Mouse (Mus musculus): ENCODE measurements around the gene Ldb1. TPM values are rescaled to one million over a fixed set of nuclear protein-coding genes. Genes with fewer than 3 reads are reported as not detected.

Ldb1 gene
- polyA plus RNA-seq, 1 experiment from 2014 or later = 50.1 TPM

GRCm38 (mm10) chr19:46047426-46047825, 2.4 kb upstream of the Ldb1 start:
- H3K36me3 ChIP-seq (ENCODE audit: control insufficient read depth, insufficient read depth, low read length) = no peaks in the 10 kb centered on the region
- no peak overlapping the region for H3K27ac ChIP-seq (replicated peaks)
- ATAC-seq (ENCODE audit: low FRiP score, low TSS enrichment) = no peak
- 84% methylated on average over 2 of the region's 2 CpGs for WGBS
- no peak for DNase-seq (ENCODE audit: low spot score)
- no peak overlapping the region for H3K4me2 ChIP-seq (replicated peaks; ENCODE audit: low read depth)
- H3K9ac ChIP-seq (ENCODE audit: low read length) = no peak overlapping the region
- no peaks in the 10 kb centered on the region for H3K9me3 ChIP-seq (ENCODE audit: control insufficient read depth, low read length)
- H3K4me1 ChIP-seq (replicated peaks; ENCODE audit: control insufficient read depth, insufficient read depth) = peaks cover 7% of the 10 kb centered on the region
- no peaks in the 10 kb centered on the region for H3K27me3 ChIP-seq (ENCODE audit: control insufficient read depth, insufficient read depth, low read length)
- H3K4me3 ChIP-seq (ENCODE audit: low read depth, low read length) = no peak overlapping the region
- no peak for TF ChIP-seq CTCF (IDR thresholded peaks at IDR 0.05; ENCODE audit: low read depth)
- no peak for TF ChIP-seq EP300 (optimal IDR thresholded peaks at IDR 0.05)

- H3K36me3 ChIP-seq (ENCODE audit: control insufficient read depth, insufficient read depth, low read length) = no peaks in the 10 kb centered on the region
- TF ChIP-seq CTCF (IDR thresholded peaks at IDR 0.05; ENCODE audit: low read depth) (peak; percentile 46; the same call in 1 of the 2 replicates), EP300 (optimal IDR thresholded peaks at IDR 0.05) (no peak)
- H3K27me3 ChIP-seq (ENCODE audit: control insufficient read depth, insufficient read depth, low read length) = no peaks in the 10 kb centered on the region
- H3K27ac ChIP-seq (replicated peaks) = peak overlapping the region; percentile 99
- peak overlapping the region; percentile 90; the same call in 1 of the 2 replicates for H3K4me3 ChIP-seq (ENCODE audit: low read depth, low read length)
- peaks cover 10% of the 10 kb centered on the region for H3K4me1 ChIP-seq (replicated peaks; ENCODE audit: control insufficient read depth, insufficient read depth)
- no peak for DNase-seq (ENCODE audit: low spot score)
- H3K9me3 ChIP-seq (ENCODE audit: control insufficient read depth, low read length) = no peaks in the 10 kb centered on the region
- H3K4me2 ChIP-seq (replicated peaks; ENCODE audit: low read depth) = peak overlapping the region; percentile 66
- whole genome bisulfite sequencing = 4% methylated on average over 10 of the region's 10 CpGs
- no peak for ATAC-seq (ENCODE audit: low FRiP score, low TSS enrichment)
- no peak overlapping the region for H3K9ac ChIP-seq (ENCODE audit: low read length)
Measured at GRCm38 (mm10) chr19:46046621-46047025, 1.6 kb upstream of the Ldb1 start.

GRCm38 (mm10) chr19:46045696-46046311, 790 bp upstream of the Ldb1 start:
- H3K27ac ChIP-seq (replicated peaks) = peak overlapping the region; percentile 99
- no peaks in the 10 kb centered on the region for H3K27me3 ChIP-seq (ENCODE audit: control insufficient read depth, insufficient read depth, low read length)
- H3K9me3 ChIP-seq (ENCODE audit: control insufficient read depth, low read length) = no peaks in the 10 kb centered on the region
- H3K9ac ChIP-seq (ENCODE audit: low read length) = peak overlapping the region; percentile 98
- peak; percentile 66 for DNase-seq (ENCODE audit: low spot score)
- H3K36me3 ChIP-seq (ENCODE audit: control insufficient read depth, insufficient read depth, low read length) = no peaks in the 10 kb centered on the region
- peak; percentile 64 for ATAC-seq (ENCODE audit: low FRiP score, low TSS enrichment)
- peaks cover 17% of the 10 kb centered on the region for H3K4me1 ChIP-seq (replicated peaks; ENCODE audit: control insufficient read depth, insufficient read depth)
- H3K4me2 ChIP-seq (replicated peaks; ENCODE audit: low read depth) = peak overlapping the region; percentile 66
- H3K4me3 ChIP-seq (ENCODE audit: low read depth, low read length) = peak overlapping the region; percentile 90
- TF ChIP-seq EP300 (optimal IDR thresholded peaks at IDR 0.05) = no peak
- TF ChIP-seq CTCF (IDR thresholded peaks at IDR 0.05; ENCODE audit: low read depth) = peak; percentile 9; the same call in 1 of the 2 replicates
- 0% methylated on average over 6 of the region's 7 CpGs for WGBS

GRCm38 (mm10) chr19:46044271-46044992, 582 bp downstream of the Ldb1 start, which contains the start of gene Pprc1:
Gene Pprc1 (plus strand): TSS chr19:46044886.
- Histone ChIP-seq H3K27ac (replicated peaks) (peak within 1 kb of the TSS; percentile 99), H3K4me3 (ENCODE audit: low read depth, low read length) (peak within 1 kb of the TSS; percentile 90), H3K9ac (ENCODE audit: low read length) (peak within 1 kb of the TSS; percentile 98), H3K27me3 (ENCODE audit: control insufficient read depth, insufficient read depth, low read length) (no peaks in the 10 kb centered on the region), H3K36me3 (ENCODE audit: control insufficient read depth, insufficient read depth, low read length) (no peaks in the 10 kb centered on the region), H3K9me3 (ENCODE audit: control insufficient read depth, low read length) (no peaks in the 10 kb centered on the region), H3K4me2 (replicated peaks; ENCODE audit: low read depth) (peak within 1 kb of the TSS; percentile 66), H3K4me1 (replicated peaks; ENCODE audit: control insufficient read depth, insufficient read depth) (peaks cover 21% of the 10 kb centered on the region)
- no peak for DNase-seq (ENCODE audit: low spot score)
- TF ChIP-seq EP300 (optimal IDR thresholded peaks at IDR 0.05) = no peak
- no peak for TF ChIP-seq CTCF (IDR thresholded peaks at IDR 0.05; ENCODE audit: low read depth)
- WGBS = 0% methylated on average over 33 of the region's 34 CpGs
- ATAC-seq (ENCODE audit: low FRiP score, low TSS enrichment) = no peak; the same call in 1 of the 2 replicates

- 33% methylated on average over 7 of the region's 7 CpGs for WGBS
- Histone ChIP-seq H3K4me3 (ENCODE audit: low read depth, low read length) (peak overlapping the region; percentile 90), H3K27me3 (ENCODE audit: control insufficient read depth, insufficient read depth, low read length) (no peaks in the 10 kb centered on the region), H3K4me1 (replicated peaks; ENCODE audit: control insufficient read depth, insufficient read depth) (peaks cover 21% of the 10 kb centered on the region), H3K4me2 (replicated peaks; ENCODE audit: low read depth) (peak overlapping the region; percentile 66), H3K27ac (replicated peaks) (peak overlapping the region; percentile 99), H3K9ac (ENCODE audit: low read length) (peak overlapping the region; percentile 47; the same call in 1 of the 2 replicates), H3K9me3 (ENCODE audit: control insufficient read depth, low read length) (no peaks in the 10 kb centered on the region), H3K36me3 (ENCODE audit: control insufficient read depth, insufficient read depth, low read length) (no peaks in the 10 kb centered on the region)
- no peak for ATAC-seq (ENCODE audit: low FRiP score, low TSS enrichment)
- TF ChIP-seq EP300 (optimal IDR thresholded peaks at IDR 0.05) (no peak), CTCF (IDR thresholded peaks at IDR 0.05; ENCODE audit: low read depth) (no peak)
- no peak for DNase-seq (ENCODE audit: low spot score)
Measured at GRCm38 (mm10) chr19:46043380-46043779, 1.6 kb downstream of the Ldb1 start.
